Mouse (Mus musculus): ENCODE measurements at regions not wholly inside any gene's neighbourhood (a gene's known extent, or its start where the extent isn't known, plus 50 kb on each side); places are given as distances from the start of the nearest gene placed in this dataset.

DNA sequence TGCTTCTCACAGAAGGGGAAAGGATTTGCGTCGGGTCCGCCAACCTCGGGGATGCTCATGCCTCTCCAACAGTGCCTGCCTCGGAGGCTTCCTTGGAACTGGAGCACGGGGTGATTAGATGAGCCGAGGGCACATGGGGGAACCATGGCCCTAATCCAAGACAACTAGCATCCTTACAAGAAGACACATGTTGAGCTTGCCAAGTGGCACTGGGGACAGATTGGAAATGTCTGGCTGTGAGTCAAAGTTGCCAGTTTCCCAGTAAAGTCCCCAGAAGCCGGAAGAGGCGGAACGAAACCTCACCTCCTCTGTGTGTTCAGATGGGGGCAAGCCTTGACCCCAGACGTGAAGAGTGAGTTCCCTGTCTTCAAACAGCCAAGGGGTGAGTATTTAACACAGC lies 172.6 kb upstream of the A430005L14Rik start:
- WGBS, result 89% methylated on average over 11 of the region's 11 CpGs
- H3K36me3 ChIP-seq (ENCODE audit: control insufficient read depth, insufficient read depth, low read length), result no peaks in the 10 kb centered on the region
- H3K9ac ChIP-seq (ENCODE audit: low read depth, low read length), result no peak overlapping the region
- H3K4me1 ChIP-seq (ENCODE audit: control insufficient read depth, insufficient read depth, low read length), result no peaks in the 10 kb centered on the region
- H3K27me3 ChIP-seq (ENCODE audit: control insufficient read depth, insufficient read depth, low read length), result no peaks in the 10 kb centered on the region
- DNase-seq (ENCODE audit: extremely low read depth, low read depth, low spot score), result no peak
- TF ChIP-seq POLR2A (IDR thresholded peaks at IDR 0.05; ENCODE audit: extremely low read depth, insufficient read depth, low read length) (no peak), CTCF (IDR thresholded peaks at IDR 0.05; ENCODE audit: low read depth, low read length) (no peak)
- no peak overlapping the region for H3K4me3 ChIP-seq (ENCODE audit: insufficient read depth, low read depth, low read length)
- no peaks in the 10 kb centered on the region for H3K79me2 ChIP-seq (ENCODE audit: control insufficient read depth, insufficient read depth, low read length)
- H3K27ac ChIP-seq (replicated peaks; ENCODE audit: insufficient read depth, low read depth, low read length), result no peak overlapping the region

DNA sequence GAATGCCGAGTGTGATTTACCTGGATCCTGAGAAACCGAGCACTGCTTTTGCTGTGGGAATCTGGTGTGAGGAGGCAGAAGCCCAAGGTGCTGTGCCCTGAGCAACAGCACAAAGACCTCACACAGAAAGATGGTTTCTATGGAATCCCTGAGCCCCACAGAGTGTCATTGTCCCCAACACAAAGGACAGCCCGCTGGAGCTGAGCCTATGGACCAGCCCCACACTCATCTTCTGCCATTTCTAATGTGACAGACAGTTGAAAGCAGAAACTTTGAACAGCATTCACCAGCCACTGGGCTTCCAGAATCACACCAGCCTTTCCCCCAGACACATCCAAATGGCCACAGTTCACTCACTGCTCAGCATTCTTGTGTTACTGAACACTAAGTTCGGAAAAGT lies 171.5 kb upstream of the A430005L14Rik start:
- Histone ChIP-seq H3K4me3 (ENCODE audit: insufficient read depth, low read depth, low read length) (no peak overlapping the region), H3K79me2 (ENCODE audit: control insufficient read depth, insufficient read depth, low read length) (no peaks in the 10 kb centered on the region), H3K27me3 (ENCODE audit: control insufficient read depth, insufficient read depth, low read length) (no peaks in the 10 kb centered on the region), H3K4me1 (ENCODE audit: control insufficient read depth, insufficient read depth, low read length) (no peaks in the 10 kb centered on the region), H3K36me3 (ENCODE audit: control insufficient read depth, insufficient read depth, low read length) (no peaks in the 10 kb centered on the region), H3K9ac (ENCODE audit: low read depth, low read length) (no peak overlapping the region), H3K27ac (replicated peaks; ENCODE audit: insufficient read depth, low read depth, low read length) (no peak overlapping the region)
- no peak for DNase-seq (ENCODE audit: extremely low read depth, low read depth, low spot score)
- 83% methylated on average over 4 of the region's 4 CpGs for WGBS
- TF ChIP-seq POLR2A (IDR thresholded peaks at IDR 0.05; ENCODE audit: extremely low read depth, insufficient read depth, low read length), result no peak
- TF ChIP-seq CTCF (IDR thresholded peaks at IDR 0.05; ENCODE audit: low read depth, low read length), result no peak

DNA sequence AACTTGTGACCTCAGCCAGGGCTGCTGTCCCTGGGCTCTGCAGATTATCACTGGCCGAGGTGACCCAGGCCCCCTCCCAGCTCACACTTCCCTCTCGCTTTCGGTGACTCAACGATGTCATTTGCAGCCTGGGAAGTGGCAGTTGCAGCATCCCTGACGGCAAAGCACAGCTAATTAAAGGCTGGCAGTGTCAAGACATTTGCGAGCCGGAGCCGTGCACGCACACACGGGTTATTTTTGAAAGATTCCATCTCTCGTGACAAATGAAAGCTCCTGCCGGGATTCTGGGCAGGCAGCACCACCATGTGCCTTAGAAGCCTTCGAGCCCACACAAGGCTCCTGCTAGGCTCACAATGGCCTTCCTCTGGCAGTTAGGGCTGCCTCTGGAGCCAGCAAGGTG lies 164.7 kb upstream of the A430005L14Rik start:
- Histone ChIP-seq H3K4me1 (ENCODE audit: control insufficient read depth, insufficient read depth, low read length) (no peaks in the 10 kb centered on the region), H3K79me2 (ENCODE audit: control insufficient read depth, insufficient read depth, low read length) (no peaks in the 10 kb centered on the region), H3K36me3 (ENCODE audit: control insufficient read depth, insufficient read depth, low read length) (no peaks in the 10 kb centered on the region), H3K27me3 (ENCODE audit: control insufficient read depth, insufficient read depth, low read length) (no peaks in the 10 kb centered on the region), H3K9ac (ENCODE audit: low read depth, low read length) (no peak overlapping the region), H3K27ac (replicated peaks; ENCODE audit: insufficient read depth, low read depth, low read length) (no peak overlapping the region), H3K4me3 (ENCODE audit: insufficient read depth, low read depth, low read length) (no peak overlapping the region)
- DNase-seq (ENCODE audit: extremely low read depth, low read depth, low spot score), result no peak
- WGBS, result 55% methylated on average over 13 of the region's 13 CpGs
- TF ChIP-seq POLR2A (IDR thresholded peaks at IDR 0.05; ENCODE audit: extremely low read depth, insufficient read depth, low read length) (no peak), CTCF (IDR thresholded peaks at IDR 0.05; ENCODE audit: low read depth, low read length) (no peak)

DNA sequence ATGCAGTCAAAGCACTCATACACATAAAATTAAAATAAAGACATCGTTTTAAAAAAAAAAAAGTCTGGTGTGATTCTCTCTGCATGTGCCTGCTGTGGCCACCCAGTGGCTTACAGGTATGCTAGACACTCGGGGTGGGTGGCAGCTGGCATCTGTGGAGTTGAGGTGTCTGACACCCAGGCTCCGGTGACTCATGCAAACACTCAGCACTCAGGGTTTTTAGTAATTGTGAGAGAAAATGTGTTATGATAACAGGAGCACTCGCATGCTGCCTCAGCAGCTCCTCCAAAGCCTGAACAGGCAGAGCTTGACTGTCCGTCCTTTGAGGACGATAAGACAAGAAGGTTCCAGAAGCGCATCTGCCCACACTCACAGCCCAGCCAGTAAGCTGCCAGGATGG lies 159.0 kb upstream of the A430005L14Rik start:
- no peak for DNase-seq (ENCODE audit: extremely low read depth, low read depth, low spot score)
- no peak for TF ChIP-seq CTCF (IDR thresholded peaks at IDR 0.05; ENCODE audit: low read depth, low read length)
- no peaks in the 10 kb centered on the region for H3K36me3 ChIP-seq (ENCODE audit: control insufficient read depth, insufficient read depth, low read length)
- no peaks in the 10 kb centered on the region for H3K27me3 ChIP-seq (ENCODE audit: control insufficient read depth, insufficient read depth, low read length)
- no peak overlapping the region for H3K9ac ChIP-seq (ENCODE audit: low read depth, low read length)
- no peak overlapping the region for H3K27ac ChIP-seq (replicated peaks; ENCODE audit: insufficient read depth, low read depth, low read length)
- no peaks in the 10 kb centered on the region for H3K79me2 ChIP-seq (ENCODE audit: control insufficient read depth, insufficient read depth, low read length)
- H3K4me3 ChIP-seq (ENCODE audit: insufficient read depth, low read depth, low read length), result no peak overlapping the region
- H3K4me1 ChIP-seq (ENCODE audit: control insufficient read depth, insufficient read depth, low read length), result no peaks in the 10 kb centered on the region
- WGBS, result 77% methylated on average over 7 of the region's 7 CpGs

DNA sequence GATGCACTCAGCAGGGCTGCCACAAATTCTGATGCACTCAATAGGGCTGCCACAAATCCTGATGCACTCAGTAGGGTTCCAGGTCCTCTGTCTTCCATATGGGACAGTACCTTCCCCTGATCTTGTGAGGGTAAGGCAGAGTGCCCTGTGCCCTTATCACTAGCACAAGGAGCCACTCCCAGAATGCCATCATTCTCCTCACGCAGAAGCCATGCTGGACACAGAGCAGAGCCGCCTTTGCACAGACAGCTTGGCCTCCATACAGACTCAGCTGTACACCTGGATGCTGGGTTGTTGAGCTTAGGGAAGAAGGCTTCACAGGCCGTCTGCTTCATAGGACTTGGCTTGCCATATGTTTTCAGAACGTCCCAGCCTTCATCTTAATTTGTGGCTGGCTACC lies 151.3 kb upstream of the A430005L14Rik start:
- TF ChIP-seq CTCF (IDR thresholded peaks at IDR 0.05; ENCODE audit: low read depth, low read length) (no peak), POLR2A (IDR thresholded peaks at IDR 0.05; ENCODE audit: extremely low read depth, insufficient read depth, low read length) (no peak)
- Histone ChIP-seq H3K36me3 (ENCODE audit: control insufficient read depth, insufficient read depth, low read length) (no peaks in the 10 kb centered on the region), H3K27me3 (ENCODE audit: control insufficient read depth, insufficient read depth, low read length) (no peaks in the 10 kb centered on the region), H3K79me2 (ENCODE audit: control insufficient read depth, insufficient read depth, low read length) (no peaks in the 10 kb centered on the region), H3K4me1 (ENCODE audit: control insufficient read depth, insufficient read depth, low read length) (no peaks in the 10 kb centered on the region), H3K4me3 (ENCODE audit: insufficient read depth, low read depth, low read length) (no peak overlapping the region), H3K27ac (replicated peaks; ENCODE audit: insufficient read depth, low read depth, low read length) (no peak overlapping the region), H3K9ac (ENCODE audit: low read depth, low read length) (no peak overlapping the region)
- no peak for DNase-seq (ENCODE audit: extremely low read depth, low read depth, low spot score)
- 44% methylated on average over 4 of the region's 4 CpGs for WGBS

DNA sequence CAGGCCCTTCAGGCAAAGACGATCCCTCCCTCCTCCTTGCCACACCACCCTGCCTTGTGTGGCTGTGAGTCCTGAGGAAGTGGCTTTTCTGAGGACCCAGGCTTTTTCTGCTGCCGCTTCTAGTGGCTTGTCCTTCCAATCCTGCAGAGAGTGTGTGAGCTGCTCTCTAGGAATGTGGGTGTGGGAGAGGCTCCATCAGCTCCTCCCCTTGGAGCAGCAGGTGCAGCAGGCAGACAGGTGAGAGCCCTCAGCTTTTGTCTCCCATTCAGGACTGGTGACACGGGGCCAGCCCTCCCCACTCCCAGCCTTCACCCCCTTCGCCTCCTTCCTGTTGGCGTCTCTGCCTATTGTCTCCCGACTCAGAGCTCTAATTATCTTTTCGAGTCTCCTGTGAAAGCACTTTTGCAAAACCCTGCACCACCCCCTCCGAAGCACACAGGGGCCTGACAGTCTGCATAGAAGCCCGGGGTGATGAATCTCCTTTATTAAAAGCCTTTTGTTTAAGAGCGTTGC lies 150.8 kb upstream of the A430005L14Rik start:
- Histone ChIP-seq H3K9ac (ENCODE audit: low read depth, low read length) (no peak overlapping the region), H3K27ac (replicated peaks; ENCODE audit: insufficient read depth, low read depth, low read length) (no peak overlapping the region), H3K36me3 (ENCODE audit: control insufficient read depth, insufficient read depth, low read length) (no peaks in the 10 kb centered on the region), H3K4me1 (ENCODE audit: control insufficient read depth, insufficient read depth, low read length) (no peaks in the 10 kb centered on the region), H3K4me3 (ENCODE audit: insufficient read depth, low read depth, low read length) (no peak overlapping the region), H3K79me2 (ENCODE audit: control insufficient read depth, insufficient read depth, low read length) (no peaks in the 10 kb centered on the region), H3K27me3 (ENCODE audit: control insufficient read depth, insufficient read depth, low read length) (no peaks in the 10 kb centered on the region)
- 11% methylated on average over 10 of the region's 10 CpGs for WGBS
- TF ChIP-seq CTCF (IDR thresholded peaks at IDR 0.05; ENCODE audit: low read depth, low read length), result no peak
- TF ChIP-seq POLR2A (IDR thresholded peaks at IDR 0.05; ENCODE audit: extremely low read depth, insufficient read depth, low read length), result no peak
- DNase-seq (ENCODE audit: extremely low read depth, low read depth, low spot score), result no peak

Measured in liver, adult 2 months (tissue).